Mouse (Mus musculus): ENCODE results near the gene Dctn2. TPM values are rescaled to one million over a fixed set of nuclear protein-coding genes. Genes with fewer than 3 reads are reported as not detected.

Gene Dctn2
- polyA plus RNA-seq, 1 experiment, result 250 TPM

DNA sequence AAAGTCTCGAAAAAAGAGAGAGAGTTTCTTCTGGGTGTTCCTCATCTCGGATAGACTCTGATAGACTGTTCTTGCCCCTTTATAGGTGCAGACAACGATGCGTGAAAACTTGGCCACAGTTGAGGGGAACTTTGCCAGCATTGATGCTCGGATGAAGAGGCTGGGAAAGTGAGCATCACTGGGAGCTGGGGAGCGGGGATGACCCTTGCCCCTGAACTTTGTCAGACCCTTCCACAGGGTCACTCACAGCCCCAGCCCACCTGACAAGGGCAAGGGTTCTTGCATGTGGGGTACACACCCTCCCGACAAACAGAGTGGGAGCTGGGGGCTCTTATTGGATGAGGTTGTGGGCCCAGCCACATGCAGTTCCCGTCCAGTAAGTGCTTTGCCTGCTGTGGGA is 15.1 kb downstream of the Dctn2 start:
- peaks cover 7% of the 10 kb centered on the region for H3K79me2 ChIP-seq (ENCODE audit: control insufficient read depth, insufficient read depth)
- peaks cover 41% of the 10 kb centered on the region for H3K36me3 ChIP-seq (ENCODE audit: control insufficient read depth, insufficient read depth)
- no peak overlapping the region for H3K4me3 ChIP-seq
- TF ChIP-seq MYOD1 (IDR thresholded peaks at IDR 0.05; ENCODE audit: control insufficient read depth in 1 of 3, insufficient read length in 2 of 3, low read depth in 2 of 3), result no peak
- TF ChIP-seq POLR2AphosphoS2 (IDR thresholded peaks at IDR 0.05; ENCODE audit: insufficient read length, low read depth), result peak; percentile 87
- peak; percentile 12 for TF ChIP-seq POLR2A (IDR thresholded peaks at IDR 0.05; ENCODE audit: insufficient read length, low read depth)
- no peaks in the 10 kb centered on the region for H3K27me3 ChIP-seq (ENCODE audit: control insufficient read depth, insufficient read depth, insufficient read length)
- H3ac ChIP-seq (ENCODE audit: control insufficient read depth, insufficient read length), result no peak overlapping the region
- no peak overlapping the region for H3K4me2 ChIP-seq (ENCODE audit: low read depth)

DNA sequence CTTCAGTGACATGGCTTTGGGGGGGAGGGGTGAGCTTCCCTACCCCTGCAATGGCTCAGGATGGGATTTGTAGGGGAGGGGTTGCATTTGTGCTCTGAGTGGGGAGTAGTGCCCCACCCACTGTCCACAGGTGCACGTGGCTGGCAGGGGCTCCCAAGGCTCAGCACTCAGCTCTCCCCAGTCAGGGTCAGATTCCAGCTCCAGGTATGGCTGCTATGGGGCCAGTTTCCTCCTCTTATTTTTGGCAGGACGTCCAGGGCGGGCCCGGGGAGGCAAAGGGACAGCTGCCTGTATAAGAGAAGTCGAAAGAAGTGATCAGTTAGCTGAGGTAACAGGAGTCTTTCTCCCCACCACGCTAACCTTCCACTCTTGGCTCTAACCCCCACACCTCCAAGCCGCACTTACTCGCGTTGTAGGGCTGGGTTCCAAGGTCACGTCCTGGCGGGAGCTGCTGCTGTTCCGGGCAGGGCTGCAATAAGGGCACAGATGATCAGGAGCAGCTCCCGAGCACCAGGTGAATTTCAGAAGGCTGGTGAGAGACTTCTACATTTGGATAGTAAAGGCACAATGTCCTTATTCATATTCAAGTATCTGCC is 16.6 kb downstream of the Dctn2 start:
- H3K4me3 ChIP-seq, result no peak overlapping the region
- H3K36me3 ChIP-seq (ENCODE audit: control insufficient read depth, insufficient read depth), result peaks cover 40% of the 10 kb centered on the region
- no peak overlapping the region for H3K4me2 ChIP-seq (ENCODE audit: low read depth)
- TF ChIP-seq POLR2AphosphoS2 (IDR thresholded peaks at IDR 0.05; ENCODE audit: insufficient read length, low read depth), result peak; percentile 48
- no peak for TF ChIP-seq TCF12 (IDR thresholded peaks at IDR 0.05; ENCODE audit: insufficient read depth, poor library complexity, severe bottlenecking)
- peaks cover 21% of the 10 kb centered on the region for H3K79me2 ChIP-seq (ENCODE audit: control insufficient read depth, insufficient read depth)
- no peaks in the 10 kb centered on the region for H3K27me3 ChIP-seq (ENCODE audit: control insufficient read depth, insufficient read depth, insufficient read length)
- no peak overlapping the region for H3ac ChIP-seq (ENCODE audit: control insufficient read depth, insufficient read length)

DNA sequence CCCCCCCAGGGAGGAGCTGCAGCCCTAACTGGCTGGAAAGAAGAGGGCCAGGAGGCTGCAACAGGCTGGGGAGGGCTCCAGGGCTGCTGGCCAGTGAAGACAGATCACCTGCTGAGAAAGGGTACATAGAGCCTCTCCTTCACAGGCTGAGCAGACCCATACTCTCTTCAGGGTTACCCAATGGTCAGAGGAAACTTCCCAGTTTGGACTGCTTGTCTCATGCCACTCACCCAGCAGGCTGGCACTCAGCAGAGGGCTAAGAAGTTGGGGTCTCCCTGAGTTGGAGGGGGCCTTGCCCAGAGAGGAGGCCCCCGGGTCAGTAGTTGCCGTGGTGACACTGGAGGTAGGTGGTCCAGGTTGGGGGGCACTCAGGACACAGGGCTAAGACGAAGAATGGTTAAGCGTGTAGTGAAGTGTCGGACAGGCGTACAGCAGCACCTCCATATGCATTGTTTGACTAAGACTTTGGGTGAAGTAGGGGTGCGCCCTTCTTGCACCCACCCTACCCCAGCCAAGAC is 18.0 kb downstream of the Dctn2 start:
- Histone ChIP-seq H3K4me3 (no peak overlapping the region), H3K36me3 (ENCODE audit: control insufficient read depth, insufficient read depth) (peaks cover 34% of the 10 kb centered on the region), H3K4me2 (ENCODE audit: low read depth) (no peak overlapping the region), H3ac (ENCODE audit: control insufficient read depth, insufficient read length) (no peak overlapping the region), H3K27me3 (ENCODE audit: control insufficient read depth, insufficient read depth, insufficient read length) (no peaks in the 10 kb centered on the region), H3K79me2 (ENCODE audit: control insufficient read depth, insufficient read depth) (peaks cover 27% of the 10 kb centered on the region)
- no peak for TF ChIP-seq TCF12 (IDR thresholded peaks at IDR 0.05; ENCODE audit: insufficient read depth, poor library complexity, severe bottlenecking)
- TF ChIP-seq POLR2A (IDR thresholded peaks at IDR 0.05; ENCODE audit: insufficient read length, low read depth), result peak; percentile 22
- TF ChIP-seq USF1 (IDR thresholded peaks at IDR 0.05; ENCODE audit: low read depth), result no peak
- peak; percentile 59 for TF ChIP-seq POLR2AphosphoS2 (IDR thresholded peaks at IDR 0.05; ENCODE audit: insufficient read length, low read depth)

DNA sequence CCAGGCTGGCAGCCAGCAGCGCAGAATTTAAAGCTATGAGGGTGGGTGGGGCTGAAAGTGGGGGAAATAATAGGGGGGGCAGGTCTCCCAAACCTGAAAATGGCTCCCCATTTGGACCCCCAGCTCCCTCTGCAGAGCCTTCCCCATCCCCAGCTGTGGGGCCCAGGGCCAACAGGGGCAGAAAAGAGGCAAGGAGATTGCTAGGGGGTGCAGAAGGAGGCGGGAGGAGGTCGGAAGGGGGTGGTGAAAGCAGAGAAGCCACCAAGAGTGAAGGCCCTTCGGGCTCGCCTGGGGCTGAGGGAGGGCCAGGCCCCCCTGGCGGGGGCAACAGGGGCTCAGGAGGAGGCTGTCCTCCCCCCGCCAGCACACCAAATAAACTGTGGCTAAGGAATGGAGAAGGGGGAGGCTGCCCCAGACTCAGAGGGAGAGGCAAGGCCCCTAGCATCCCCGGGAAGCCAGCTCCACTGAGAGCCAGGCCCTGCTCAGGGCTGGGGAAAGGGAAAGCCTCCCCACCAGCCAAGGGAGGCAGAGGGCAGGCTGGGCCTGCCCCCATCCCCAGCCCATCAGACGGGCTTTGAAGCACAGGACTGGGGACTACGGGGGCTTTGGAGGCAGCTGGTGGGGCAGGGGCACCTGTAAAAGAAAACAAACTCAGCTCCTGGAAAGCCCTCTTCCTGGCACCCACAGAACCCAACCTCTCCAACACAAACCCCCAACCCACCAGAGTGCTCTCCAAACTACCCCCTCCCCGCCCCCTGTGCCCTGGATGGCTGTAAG is 18.7 kb downstream of the Dctn2 start:
- Histone ChIP-seq H3K36me3 (ENCODE audit: control insufficient read depth, insufficient read depth) (peaks cover 28% of the 10 kb centered on the region), H3K4me3 (no peak overlapping the region), H3ac (ENCODE audit: control insufficient read depth, insufficient read length) (no peak overlapping the region), H3K27me3 (ENCODE audit: control insufficient read depth, insufficient read depth, insufficient read length) (no peaks in the 10 kb centered on the region), H3K79me2 (ENCODE audit: control insufficient read depth, insufficient read depth) (peaks cover 27% of the 10 kb centered on the region), H3K4me2 (ENCODE audit: low read depth) (no peak overlapping the region)
- TF ChIP-seq POLR2A (IDR thresholded peaks at IDR 0.05; ENCODE audit: insufficient read length, low read depth), result peak; percentile 10
- TF ChIP-seq CEBPB (IDR thresholded peaks at IDR 0.05; ENCODE audit: insufficient read depth, poor library complexity, severe bottlenecking), result no peak

DNA sequence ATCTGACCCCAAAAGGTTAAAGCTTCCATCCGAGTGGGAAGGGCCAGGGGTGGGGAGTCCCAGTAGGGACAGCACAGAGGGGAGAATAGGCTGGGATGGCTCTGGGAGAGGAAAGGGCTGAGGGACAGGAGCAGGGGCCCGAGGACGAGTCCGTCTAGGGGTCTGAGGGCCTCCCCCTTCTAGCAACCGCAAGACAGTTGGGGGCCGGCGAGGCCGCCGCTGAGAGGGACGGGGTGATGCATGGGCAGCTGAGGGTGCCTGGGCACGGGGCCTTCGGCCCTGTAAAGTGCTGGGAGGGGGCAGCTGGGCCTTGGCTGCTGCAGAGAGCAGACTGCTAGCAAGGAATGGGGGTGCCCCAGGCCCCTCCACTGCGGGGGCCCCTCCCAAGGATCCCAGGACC is 19.5 kb downstream of the Dctn2 start:
- no peak overlapping the region for H3ac ChIP-seq (ENCODE audit: control insufficient read depth, insufficient read length)
- no peak overlapping the region for H3K4me2 ChIP-seq (ENCODE audit: low read depth)
- no peaks in the 10 kb centered on the region for H3K27me3 ChIP-seq (ENCODE audit: control insufficient read depth, insufficient read depth, insufficient read length)
- TF ChIP-seq MAX (IDR thresholded peaks at IDR 0.05; ENCODE audit: low read depth) (no peak), TCF12 (IDR thresholded peaks at IDR 0.05; ENCODE audit: insufficient read depth, poor library complexity, severe bottlenecking) (no peak), USF1 (IDR thresholded peaks at IDR 0.05; ENCODE audit: low read depth) (no peak), POLR2A (IDR thresholded peaks at IDR 0.05; ENCODE audit: insufficient read length, low read depth) (no peak), SRF (IDR thresholded peaks at IDR 0.05; ENCODE audit: control insufficient read depth, insufficient read length, low read depth) (no peak), POLR2AphosphoS2 (IDR thresholded peaks at IDR 0.05; ENCODE audit: insufficient read length, low read depth) (no peak), MYOG (IDR thresholded peaks at IDR 0.05; ENCODE audit: control insufficient read depth in 1 of 3, insufficient read depth in 1 of 3, insufficient read length in 2 of 3, low read depth in 2 of 3) (no peak), E2F4 (IDR thresholded peaks at IDR 0.05; ENCODE audit: insufficient read depth) (no peak), REST (IDR thresholded peaks at IDR 0.05; ENCODE audit: insufficient read depth, insufficient read length) (no peak), TCF3 (IDR thresholded peaks at IDR 0.05; ENCODE audit: insufficient read length, low read depth) (no peak)
- H3K4me3 ChIP-seq, result no peak overlapping the region
- peaks cover 22% of the 10 kb centered on the region for H3K36me3 ChIP-seq (ENCODE audit: control insufficient read depth, insufficient read depth)
- peaks cover 27% of the 10 kb centered on the region for H3K79me2 ChIP-seq (ENCODE audit: control insufficient read depth, insufficient read depth)

DNA sequence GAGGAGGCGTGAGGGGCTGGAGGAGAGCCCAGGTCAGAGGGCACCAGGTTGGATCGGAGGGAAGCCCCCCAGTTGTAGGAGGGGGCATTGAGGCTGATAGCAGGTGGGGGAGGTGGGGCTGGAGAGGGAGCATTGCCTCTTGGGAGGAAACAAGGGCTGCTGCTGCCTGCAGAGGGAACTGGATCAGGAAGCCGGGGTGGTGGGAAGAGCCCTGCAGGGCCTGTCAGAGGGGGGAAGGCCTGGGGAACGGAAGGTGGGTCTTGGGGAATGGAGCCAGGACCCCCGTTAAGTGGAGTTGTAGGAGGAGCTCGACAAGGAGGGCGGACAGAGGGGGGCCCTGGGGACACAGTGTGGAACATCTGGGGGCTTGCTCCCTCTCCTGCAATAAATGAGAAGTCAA is 20.0 kb downstream of the Dctn2 start:
- no peaks in the 10 kb centered on the region for H3K27me3 ChIP-seq (ENCODE audit: control insufficient read depth, insufficient read depth, insufficient read length)
- H3ac ChIP-seq (ENCODE audit: control insufficient read depth, insufficient read length), result no peak overlapping the region
- H3K4me3 ChIP-seq, result peak overlapping the region; percentile 100
- TF ChIP-seq POLR2AphosphoS2 (IDR thresholded peaks at IDR 0.05; ENCODE audit: insufficient read length, low read depth) (peak; percentile 8), MYOD1 (IDR thresholded peaks at IDR 0.05; ENCODE audit: control insufficient read depth in 1 of 3, insufficient read length in 2 of 3, low read depth in 2 of 3) (no peak), SRF (IDR thresholded peaks at IDR 0.05; ENCODE audit: control insufficient read depth, insufficient read length, low read depth) (no peak), USF1 (IDR thresholded peaks at IDR 0.05; ENCODE audit: low read depth) (no peak), TCF3 (IDR thresholded peaks at IDR 0.05; ENCODE audit: insufficient read length, low read depth) (no peak)
- peaks cover 17% of the 10 kb centered on the region for H3K36me3 ChIP-seq (ENCODE audit: control insufficient read depth, insufficient read depth)
- H3K79me2 ChIP-seq (ENCODE audit: control insufficient read depth, insufficient read depth), result peaks cover 33% of the 10 kb centered on the region
- H3K4me2 ChIP-seq (ENCODE audit: low read depth), result peak overlapping the region; percentile 84
